Mouse (Mus musculus): ENCODE data around the gene Elovl5.
"Not testable (repeated sequence)": the region's sequence is repeated elsewhere in the genome, so short reads cannot be mapped to it uniquely, and the experiment has no call there.

Elovl5 gene

DNA sequence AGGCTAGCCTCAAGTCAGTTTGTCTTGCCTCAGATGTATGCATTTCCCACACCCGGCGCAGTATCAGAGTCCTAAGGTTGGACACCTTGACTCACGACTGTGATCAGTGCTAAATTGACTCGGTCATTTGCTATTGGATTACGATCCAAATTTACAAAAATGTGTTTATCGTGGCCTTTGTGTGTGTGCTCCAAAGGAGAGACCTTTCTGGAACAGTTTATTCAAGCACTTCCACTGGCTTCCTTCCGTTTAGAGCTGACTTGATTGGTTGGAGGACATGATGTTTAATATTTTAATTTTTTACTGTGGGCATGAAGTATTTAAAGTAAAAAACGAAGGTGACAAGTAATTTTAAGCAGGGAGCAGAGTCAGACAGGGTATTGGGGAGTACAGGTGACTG lies 38.8 kb downstream of the Elovl5 start:
- DNase-seq = no peak

- DNase-seq = no peak
These were observed 41.2 kb downstream of the Elovl5 start for GRCm38 (mm10) chr9:77958327-77958726.

GRCm38 (mm10) chr9:77959759-77960158 lies 42.6 kb downstream of the Elovl5 start:
- no peak for DNase-seq

DNA sequence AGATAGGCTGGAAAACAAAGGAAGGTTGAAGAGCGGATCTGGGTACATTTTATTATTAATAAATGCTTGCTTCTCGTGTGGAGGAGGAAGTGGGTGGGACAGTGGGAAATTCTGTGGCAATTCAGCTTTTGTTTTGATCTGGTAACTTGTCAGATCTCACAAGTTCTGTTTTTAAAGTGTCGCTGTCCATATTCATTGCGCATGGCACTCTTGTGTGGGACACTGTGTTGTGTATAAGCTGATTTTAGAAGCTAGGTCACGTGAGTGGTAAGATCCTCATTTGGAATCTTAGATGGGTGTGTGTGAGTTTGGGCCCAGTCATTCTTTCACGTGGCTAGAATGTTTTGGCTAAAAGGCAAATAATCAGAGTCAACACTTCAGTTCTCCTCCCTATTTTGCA lies 44.2 kb downstream of the Elovl5 start:
- no peak for DNase-seq

DNA sequence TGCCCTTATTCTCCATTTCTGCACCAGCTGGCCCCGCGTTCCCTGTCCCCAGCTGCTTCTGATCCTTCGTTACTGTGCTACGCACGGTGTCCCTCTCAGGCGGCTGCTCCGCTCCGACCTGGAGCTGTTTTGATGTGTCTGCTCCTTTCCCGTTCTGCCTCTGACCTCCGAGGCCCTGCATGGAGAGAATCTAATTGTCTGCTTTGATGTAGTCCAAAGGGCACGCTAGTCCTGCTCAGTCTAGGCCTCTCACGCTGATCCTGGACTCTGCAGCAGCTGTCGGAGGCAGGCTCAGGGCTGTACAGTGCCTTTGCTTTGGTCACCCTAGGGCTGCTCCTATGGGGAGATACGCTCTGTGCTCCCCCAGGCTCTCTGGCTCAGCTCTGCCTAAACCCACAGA lies 46.9 kb downstream of the Elovl5 start:
- DNase-seq = no peak

DNA sequence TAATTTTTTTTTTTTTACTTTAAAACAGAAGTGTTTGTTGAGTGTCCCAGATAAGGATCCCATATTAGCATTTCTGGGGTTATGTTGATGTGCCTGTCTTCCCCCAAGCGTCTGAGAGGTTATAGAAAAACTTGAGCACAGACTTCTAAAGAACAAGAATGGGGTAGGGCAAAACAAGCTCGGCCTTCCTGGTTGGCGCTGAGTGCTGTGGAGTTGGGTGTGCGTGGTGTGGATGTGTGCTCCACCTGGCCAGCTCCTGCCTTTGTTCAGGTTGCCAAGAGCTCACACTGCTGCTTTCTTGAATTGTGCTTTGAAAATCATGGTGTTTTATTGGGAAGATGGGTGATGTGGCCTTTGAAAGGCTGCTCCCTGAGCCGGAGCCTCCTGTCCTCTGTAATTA lies 48.1 kb downstream of the Elovl5 start:
- peak; percentile 65 to 74 for DNase-seq

GRCm38 (mm10) chr9:77965768-77966552 lies 48.8 kb downstream of the Elovl5 start:
- no peak for DNase-seq

DNA sequence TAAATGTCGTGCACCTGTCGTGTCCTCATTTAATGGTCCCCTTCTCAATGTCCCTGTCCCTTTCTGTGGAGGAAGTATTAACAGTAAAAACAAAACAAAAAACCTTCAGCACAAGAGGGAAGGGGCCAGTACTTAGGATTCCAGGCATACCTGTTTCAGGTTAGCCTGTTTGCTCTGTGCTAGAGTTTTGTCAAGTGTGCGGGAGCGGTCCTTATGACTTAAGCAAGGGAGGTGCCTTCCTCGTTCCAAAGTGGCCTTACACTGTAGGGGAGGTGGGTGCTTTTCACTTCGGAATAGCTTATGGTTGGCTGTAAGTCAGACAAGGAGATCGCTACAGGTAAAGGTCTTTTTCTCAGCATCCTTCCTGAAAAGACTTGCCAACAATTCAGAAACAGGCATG lies 49.7 kb downstream of the Elovl5 start:
- peak; percentile 87 to 91 for DNase-seq

DNA sequence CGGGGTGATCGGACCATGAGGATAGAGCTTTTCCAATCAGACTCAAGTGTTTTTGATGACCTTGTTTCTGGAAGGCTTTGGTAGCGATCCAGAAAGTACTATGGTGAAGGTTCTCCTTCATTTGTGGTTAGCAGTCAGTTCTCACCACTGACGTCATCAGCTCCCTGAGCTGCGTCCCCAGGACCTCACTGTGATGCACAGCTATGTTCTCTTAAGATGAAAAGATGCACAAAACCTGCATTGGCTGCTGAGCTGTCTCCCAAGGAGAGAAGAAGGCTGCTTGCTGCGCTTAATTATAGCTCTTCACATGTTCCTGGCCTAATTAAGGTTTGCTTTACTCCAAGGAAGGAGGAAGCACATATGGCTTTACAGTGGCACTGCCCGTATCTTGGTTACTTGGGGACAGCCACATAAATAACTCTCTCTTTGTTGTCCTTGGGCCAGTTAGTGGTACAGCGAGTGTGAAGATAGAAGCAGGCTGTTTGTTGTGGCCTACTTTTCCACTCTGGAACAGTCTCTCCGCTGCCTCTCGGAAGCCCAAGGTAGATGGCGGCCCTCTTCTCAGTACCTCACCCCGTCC lies 50.5 kb downstream of the Elovl5 start:
- DNase-seq = no peak

GRCm38 (mm10) chr9:77969192-77969953 lies 52.2 kb downstream of the Elovl5 start:
- no peak for DNase-seq

GRCm38 (mm10) chr9:77979000-77979399 lies 61.8 kb downstream of the Elovl5 start:
- no peak for DNase-seq

DNA sequence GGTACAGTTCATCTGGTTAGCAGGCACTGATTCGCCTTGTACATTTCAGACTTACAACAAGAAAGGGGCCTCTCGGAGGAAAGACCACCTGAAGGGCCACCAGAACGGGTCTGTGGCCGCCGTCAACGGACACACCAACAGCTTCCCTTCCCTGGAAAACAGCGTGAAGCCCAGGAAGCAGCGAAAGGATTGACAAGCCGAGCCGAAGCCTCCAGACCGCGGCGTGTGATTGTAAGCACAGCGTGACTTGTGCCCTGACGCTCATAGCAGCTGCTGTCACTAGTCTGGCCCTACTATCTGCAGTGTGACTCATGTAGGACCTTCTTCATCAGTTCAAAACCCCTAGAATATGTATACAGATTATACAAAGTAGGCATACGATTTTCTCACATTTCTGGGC lies 65.5 kb downstream of the Elovl5 start:
- DNase-seq = no peak

DNA sequence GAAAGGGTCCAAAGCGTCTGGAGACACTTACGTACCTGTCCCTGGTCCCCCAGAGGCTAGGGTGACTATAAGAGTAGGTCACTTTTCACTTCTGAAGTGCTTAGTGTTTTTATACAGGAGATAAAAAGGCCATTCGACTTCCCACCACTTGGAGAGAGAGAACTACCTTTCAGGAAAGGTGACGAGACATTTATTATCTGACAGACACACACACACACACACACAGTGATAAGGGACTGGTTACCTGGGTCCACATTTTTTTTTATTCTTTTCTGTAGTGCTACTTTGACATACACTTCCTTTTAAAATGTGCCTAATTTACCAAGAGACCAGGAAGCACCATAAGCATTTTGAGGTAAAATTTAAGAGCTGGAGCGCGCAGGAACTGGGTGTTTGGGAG lies 66.4 kb downstream of the Elovl5 start:
- no peak for DNase-seq

- no peak for DNase-seq
These were observed 69.1 kb downstream of the Elovl5 start for GRCm38 (mm10) chr9:77986153-77986795.

DNA sequence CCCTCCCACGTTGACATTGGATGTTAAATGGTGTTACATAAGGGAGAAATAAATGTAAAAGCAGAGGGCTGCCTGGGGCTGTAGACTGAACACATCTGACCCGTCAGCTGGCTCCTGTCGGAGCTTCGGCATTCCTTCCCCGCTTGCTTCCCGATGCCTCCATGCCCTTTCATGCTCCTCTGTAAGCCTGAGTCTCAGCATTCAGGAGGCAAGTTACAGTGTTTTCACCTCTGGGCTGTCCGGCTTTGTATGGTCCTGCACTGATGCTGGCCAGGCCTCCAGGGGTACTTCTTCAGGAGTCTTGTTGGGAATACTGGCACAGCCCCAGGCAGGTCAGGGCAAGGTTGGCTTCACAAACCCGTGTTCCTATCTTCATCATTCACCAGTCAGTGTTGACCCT lies 72.5 kb downstream of the Elovl5 start:
- no peak for DNase-seq

GRCm38 (mm10) chr9:77990278-77990677 lies 73.1 kb downstream of the Elovl5 start:
- no peak for DNase-seq

DNA sequence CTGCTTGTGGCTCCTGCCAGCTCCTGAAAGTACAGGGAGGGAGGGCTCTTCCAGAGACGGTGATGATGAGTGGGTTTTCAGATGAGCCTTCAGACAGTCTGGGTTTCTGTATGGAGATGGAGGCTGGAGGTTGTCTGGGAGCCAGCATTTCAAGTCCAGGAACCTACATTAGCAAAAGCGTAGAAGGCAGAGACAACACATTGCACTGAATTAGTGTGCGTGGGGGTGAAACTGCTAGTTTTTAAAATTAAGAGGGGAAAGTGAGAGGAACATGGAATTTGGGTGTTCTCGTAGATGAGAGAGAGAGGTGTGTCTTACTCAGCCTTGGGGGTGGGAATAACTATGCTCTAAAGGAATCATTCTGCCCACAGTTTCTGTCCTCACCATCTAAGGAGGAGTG lies 74.5 kb downstream of the Elovl5 start:
- no peak for DNase-seq

GRCm38 (mm10) chr9:77992276-77992675 lies 75.1 kb downstream of the Elovl5 start:
- no peak for DNase-seq

GRCm38 (mm10) chr9:77993101-77993500 lies 75.9 kb downstream of the Elovl5 start:
- no peak for DNase-seq

GRCm38 (mm10) chr9:77993538-77994255 lies 76.5 kb downstream of the Elovl5 start:
- DNase-seq = not testable (repeated sequence)

GRCm38 (mm10) chr9:77995235-77995634 lies 78.1 kb downstream of the Elovl5 start:
- no peak for DNase-seq

- no peak for DNase-seq
These were observed 83.7 kb downstream of the Elovl5 start for GRCm38 (mm10) chr9:78000586-78001500.
